Mouse (Mus musculus) G1E (cell line): ENCODE measurements around the gene Gm20425.

Experiments
- CTCF ChIP-seq: IDR thresholded peaks from 2 replicates; pipeline ENCODE4 v1.5.1; 2012; ENCODE audit warnings: low read depth, low read length, inconsistent platforms, mixed read lengths
- GATA1 ChIP-seq: IDR thresholded peaks from 2 replicates; pipeline ENCODE4 v1.6.1; 2012; ENCODE audit warnings: borderline replicate concordance, low read length, inconsistent platforms, mixed read lengths

GRCm38 (mm10) chr9:103146703-103147102 lies 83.4 kb downstream of the Gm20425 start:
- no peak for TF ChIP-seq CTCF
- no peak for TF ChIP-seq GATA1
